Mouse (Mus musculus): ENCODE results near the gene Atp6v0c. TPM values are rescaled to one million over a fixed set of nuclear protein-coding genes. Genes with fewer than 3 reads are reported as not detected.

Atp6v0c gene
- polyA plus RNA-seq, 1 experiment from 2014 or later = 1,362 TPM

GRCm38 (mm10) chr17:24209916-24210240 lies 40.4 kb upstream of the Atp6v0c start:
- no peaks in the 10 kb centered on the region for H3K9me3 ChIP-seq (ENCODE audit: control insufficient read depth)
- 74% methylated on average over 3 of the region's 3 CpGs for WGBS
- TF ChIP-seq CTCF (IDR thresholded peaks at IDR 0.05; ENCODE audit: low read depth) = no peak
- no peak overlapping the region for H3K4me2 ChIP-seq (replicated peaks; ENCODE audit: low read depth)
- no peak overlapping the region for H3K9ac ChIP-seq (ENCODE audit: low read depth, low read length)
- peaks cover 14% of the 10 kb centered on the region; the same call in 1 of the 2 replicates for H3K27me3 ChIP-seq (replicated peaks; ENCODE audit: control insufficient read depth, insufficient read depth, low read length)
- H3K27ac ChIP-seq (ENCODE audit: low read depth, low read length) = no peak overlapping the region
- no peak overlapping the region for H3K4me3 ChIP-seq (ENCODE audit: low read depth, low read length)
- H3K4me1 ChIP-seq (replicated peaks; ENCODE audit: control insufficient read depth, insufficient read depth, low read length) = peaks cover 16% of the 10 kb centered on the region
- H3K36me3 ChIP-seq (ENCODE audit: control insufficient read depth, insufficient read depth) = no peaks in the 10 kb centered on the region; the same call in 1 of the 2 replicates
- ATAC-seq = no peak

GRCm38 (mm10) chr17:24209043-24209915 lies 39.8 kb upstream of the Atp6v0c start, which contains the start of gene Ntn3:
Gene Ntn3 (minus strand): TSS chr17:24209531.
- no peak for ATAC-seq
- peak within 1 kb of the TSS; percentile 30 for H3K4me3 ChIP-seq (ENCODE audit: low read depth, low read length)
- H3K27me3 ChIP-seq (replicated peaks; ENCODE audit: control insufficient read depth, insufficient read depth, low read length) = peaks cover 14% of the 10 kb centered on the region; the same call in 1 of the 2 replicates
- H3K9me3 ChIP-seq (ENCODE audit: control insufficient read depth) = no peaks in the 10 kb centered on the region
- H3K36me3 ChIP-seq (ENCODE audit: control insufficient read depth, insufficient read depth) = no peaks in the 10 kb centered on the region; the same call in 1 of the 2 replicates
- H3K27ac ChIP-seq (ENCODE audit: low read depth, low read length) = peak within 1 kb of the TSS; percentile 46; the same call in 1 of the 2 replicates
- TF ChIP-seq CTCF (IDR thresholded peaks at IDR 0.05; ENCODE audit: low read depth) = no peak
- peak within 1 kb of the TSS; percentile 23 for H3K9ac ChIP-seq (ENCODE audit: low read depth, low read length)
- H3K4me2 ChIP-seq (replicated peaks; ENCODE audit: low read depth) = peak within 1 kb of the TSS; percentile 67
- peaks cover 19% of the 10 kb centered on the region for H3K4me1 ChIP-seq (replicated peaks; ENCODE audit: control insufficient read depth, insufficient read depth, low read length)
- WGBS = 5% methylated on average over 33 of the region's 43 CpGs

DNA sequence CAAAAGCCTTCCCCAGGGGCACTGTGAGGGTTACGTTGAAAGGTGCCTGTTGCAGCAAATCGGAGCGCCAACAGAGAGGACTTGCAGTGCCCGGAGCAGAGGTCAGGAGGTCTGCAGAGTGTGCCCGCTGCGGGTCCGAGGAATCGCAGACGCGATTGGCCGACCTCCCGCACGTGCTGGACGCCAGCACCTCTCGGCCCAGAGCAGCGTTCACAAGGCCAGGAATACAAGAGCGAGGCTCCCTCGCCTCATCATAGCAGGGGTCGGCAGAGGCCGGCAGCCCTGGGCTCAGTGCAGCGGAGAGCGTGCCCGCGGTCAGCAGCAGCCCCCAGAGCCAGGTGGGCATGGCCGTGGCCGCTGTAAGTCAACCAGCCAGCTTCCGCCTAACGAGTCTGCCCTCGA lies 39.1 kb upstream of the Atp6v0c start:
- Histone ChIP-seq H3K4me3 (ENCODE audit: low read depth, low read length) (peak overlapping the region; percentile 30), H3K27ac (ENCODE audit: low read depth, low read length) (peak overlapping the region; percentile 46; the same call in 1 of the 2 replicates), H3K36me3 (ENCODE audit: control insufficient read depth, insufficient read depth) (no peaks in the 10 kb centered on the region; the same call in 1 of the 2 replicates), H3K4me2 (replicated peaks; ENCODE audit: low read depth) (peak overlapping the region; percentile 67), H3K9me3 (ENCODE audit: control insufficient read depth) (no peaks in the 10 kb centered on the region), H3K9ac (ENCODE audit: low read depth, low read length) (peak overlapping the region; percentile 23), H3K27me3 (replicated peaks; ENCODE audit: control insufficient read depth, insufficient read depth, low read length) (peaks cover 14% of the 10 kb centered on the region; the same call in 1 of the 2 replicates), H3K4me1 (replicated peaks; ENCODE audit: control insufficient read depth, insufficient read depth, low read length) (peaks cover 20% of the 10 kb centered on the region)
- TF ChIP-seq CTCF (IDR thresholded peaks at IDR 0.05; ENCODE audit: low read depth) = no peak
- ATAC-seq = no peak
- WGBS = 11% methylated on average over 29 of the region's 29 CpGs

DNA sequence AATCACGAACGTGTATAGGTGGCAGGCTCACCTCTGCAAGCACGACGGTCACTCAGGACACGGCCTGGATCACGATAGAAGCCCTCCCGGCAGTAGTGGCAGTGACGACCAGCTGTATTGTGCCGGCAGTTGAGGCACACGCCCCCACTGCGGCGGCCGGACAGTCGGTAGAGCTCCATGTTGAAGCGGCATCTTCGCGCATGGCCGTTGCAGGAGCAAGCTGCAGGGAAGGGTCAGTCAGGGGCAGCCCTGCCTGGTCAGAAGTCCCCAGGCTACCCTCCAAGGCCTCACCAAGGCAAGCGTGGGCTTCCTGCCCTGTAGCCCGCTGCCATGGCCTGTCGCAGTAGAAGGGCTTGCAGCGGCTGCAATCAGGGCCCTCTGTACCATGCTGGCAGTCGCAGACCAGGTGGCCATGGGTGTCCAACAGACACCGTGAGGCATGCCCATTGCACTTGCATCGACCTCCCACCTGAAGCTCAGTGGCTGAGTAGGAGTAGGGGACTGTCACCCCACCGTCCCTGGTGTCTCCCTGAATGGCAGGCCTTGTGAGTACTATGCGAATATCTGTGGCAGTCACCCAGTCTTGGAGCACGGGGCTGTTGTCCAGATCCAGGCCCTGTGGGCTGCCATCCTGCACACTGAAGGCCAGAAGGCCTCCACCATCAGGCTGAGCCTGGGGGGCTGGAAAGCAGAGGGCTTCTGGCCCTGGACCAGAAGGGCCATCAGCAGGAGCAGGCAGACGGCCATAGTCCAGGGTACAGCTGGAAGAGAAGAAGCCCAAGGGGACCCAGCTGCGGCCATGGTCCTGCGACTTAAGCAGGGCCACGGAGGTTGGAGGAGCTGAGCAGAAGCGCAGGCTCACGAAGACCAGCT lies 38.5 kb upstream of the Atp6v0c start:
- Histone ChIP-seq H3K4me1 (replicated peaks; ENCODE audit: control insufficient read depth, insufficient read depth, low read length) (peaks cover 20% of the 10 kb centered on the region), H3K27ac (ENCODE audit: low read depth, low read length) (no peak overlapping the region), H3K4me2 (replicated peaks; ENCODE audit: low read depth) (peak overlapping the region; percentile 67), H3K9ac (ENCODE audit: low read depth, low read length) (no peak overlapping the region), H3K27me3 (replicated peaks; ENCODE audit: control insufficient read depth, insufficient read depth, low read length) (peaks cover 14% of the 10 kb centered on the region; the same call in 1 of the 2 replicates), H3K4me3 (ENCODE audit: low read depth, low read length) (no peak overlapping the region; the same call in 1 of the 2 replicates), H3K9me3 (ENCODE audit: control insufficient read depth) (no peaks in the 10 kb centered on the region), H3K36me3 (ENCODE audit: control insufficient read depth, insufficient read depth) (no peaks in the 10 kb centered on the region; the same call in 1 of the 2 replicates)
- WGBS = 70% methylated on average over 34 of the region's 34 CpGs
- no peak for TF ChIP-seq CTCF (IDR thresholded peaks at IDR 0.05; ENCODE audit: low read depth)
- no peak for ATAC-seq

GRCm38 (mm10) chr17:24206451-24207351 lies 37.2 kb upstream of the Atp6v0c start:
- Histone ChIP-seq H3K9me3 (ENCODE audit: control insufficient read depth) (no peaks in the 10 kb centered on the region), H3K27me3 (replicated peaks; ENCODE audit: control insufficient read depth, insufficient read depth, low read length) (peaks cover 10% of the 10 kb centered on the region; the same call in 1 of the 2 replicates), H3K4me2 (replicated peaks; ENCODE audit: low read depth) (peak overlapping the region; percentile 97), H3K4me3 (ENCODE audit: low read depth, low read length) (peak overlapping the region; percentile 21), H3K9ac (ENCODE audit: low read depth, low read length) (no peak overlapping the region), H3K4me1 (replicated peaks; ENCODE audit: control insufficient read depth, insufficient read depth, low read length) (peaks cover 15% of the 10 kb centered on the region), H3K27ac (ENCODE audit: low read depth, low read length) (no peak overlapping the region), H3K36me3 (ENCODE audit: control insufficient read depth, insufficient read depth) (no peaks in the 10 kb centered on the region; the same call in 1 of the 2 replicates)
- WGBS = 8% methylated on average over 62 of the region's 62 CpGs
- TF ChIP-seq CTCF (IDR thresholded peaks at IDR 0.05; ENCODE audit: low read depth) = peak; percentile 53
- no peak for ATAC-seq
